Mouse (Mus musculus) brain, embryonic 14.5 days (tissue): Measurements from ENCODE around the gene 4930432K21Rik.

Experiments
- CTCF ChIP-seq: fragments of 200-500 bp; IDR thresholded peaks from 2 replicates; pipeline ENCODE4 v1.5.1; 2012; ENCODE audit warnings: inconsistent platforms, mild to moderate bottlenecking, moderate library complexity, borderline replicate concordance; ENCODE audit not compliant: insufficient read depth, insufficient read length; ENCODE audit errors: extremely low read depth
- POLR2A ChIP-seq: fragments of 200-500 bp; IDR thresholded peaks from 2 replicates; pipeline ENCODE4 v1.6.1; 2012; ENCODE audit warnings: mild to moderate bottlenecking, inconsistent platforms, borderline replicate concordance; ENCODE audit not compliant: poor library complexity, insufficient read depth, insufficient read length, severe bottlenecking; ENCODE audit errors: extremely low read depth

- TF ChIP-seq CTCF: no peak
- no peak for TF ChIP-seq POLR2A
These were observed 44.2 kb downstream of the 4930432K21Rik start for GRCm38 (mm10) chr8:84192023-84192422.
